Mouse (Mus musculus): ENCODE data around the gene Car11.

Gene Car11

DNA sequence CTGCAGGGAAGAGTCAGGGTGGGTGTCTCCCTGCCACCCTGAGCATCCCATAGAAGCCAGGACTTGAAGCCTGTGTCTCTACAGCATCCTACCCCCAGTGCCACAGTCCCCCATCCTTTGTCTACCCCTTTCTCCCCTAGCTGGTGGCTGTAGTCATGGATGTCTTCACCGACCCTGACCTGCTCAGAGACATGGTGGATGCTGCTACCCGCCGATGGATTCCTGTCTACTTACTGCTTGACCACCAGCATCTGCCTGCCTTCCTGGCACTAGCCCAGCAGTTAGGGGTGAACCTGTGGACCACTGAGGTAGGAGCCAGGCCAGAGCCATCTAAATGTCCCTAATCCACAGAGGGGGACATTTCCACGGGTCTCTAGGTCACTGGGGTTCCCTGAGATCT, 23.7 kb downstream of the Car11 start:
- no peak for ATAC-seq (ENCODE audit: low TSS enrichment)

GRCm38 (mm10) chr7:45723781-45724180, 24.1 kb downstream of the Car11 start:
- no peak for ATAC-seq (ENCODE audit: low TSS enrichment)

DNA sequence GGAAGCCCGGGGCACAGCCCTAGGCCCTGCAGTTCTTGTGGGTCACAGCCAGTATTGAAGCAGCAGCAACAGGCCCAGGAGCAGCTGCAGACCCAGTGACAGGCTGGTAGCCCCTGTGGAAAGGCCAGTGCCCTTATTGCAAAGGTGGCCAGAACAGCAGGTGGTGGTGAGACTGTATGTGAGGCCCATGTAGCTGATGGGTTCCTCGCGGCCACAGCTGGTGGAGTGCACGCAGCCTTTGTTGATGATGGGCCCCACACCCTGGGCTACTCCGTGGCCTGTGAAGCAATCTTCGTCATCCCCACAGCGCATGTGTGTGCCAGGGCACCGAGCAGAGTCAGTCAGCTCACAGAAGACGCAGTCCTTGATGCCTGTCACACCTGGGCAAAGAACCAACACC, 25.5 kb downstream of the Car11 start:
- ATAC-seq (ENCODE audit: low TSS enrichment): no peak

DNA sequence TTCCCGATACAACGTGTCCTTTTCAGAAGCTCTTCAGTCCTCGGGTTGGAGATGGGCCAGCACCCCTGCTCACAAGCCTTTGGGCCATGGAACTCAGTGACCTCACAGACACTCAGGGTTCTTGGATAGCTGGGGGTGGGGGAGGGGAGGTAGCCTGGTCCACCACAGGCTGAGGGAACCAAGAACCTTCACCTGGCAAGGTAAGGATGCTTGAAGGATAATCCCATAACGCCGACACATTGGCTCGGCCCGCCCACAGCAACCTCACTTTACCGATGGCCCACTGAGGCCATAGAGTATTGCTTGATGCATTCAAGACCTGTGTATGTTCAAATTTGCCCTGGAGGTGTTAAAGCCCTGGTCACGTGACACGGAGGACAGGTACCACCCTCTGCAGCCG, 26.1 kb downstream of the Car11 start, which contains the start of gene Spaca4:
Spaca4 (minus strand) TSS at position 101 of the 400 bp plus-strand sequence.
- no peak for ATAC-seq (ENCODE audit: low TSS enrichment)

- ATAC-seq (ENCODE audit: low TSS enrichment): no peak
Observed at GRCm38 (mm10) chr7:45726419-45726818, 26.8 kb downstream of the Car11 start.

DNA sequence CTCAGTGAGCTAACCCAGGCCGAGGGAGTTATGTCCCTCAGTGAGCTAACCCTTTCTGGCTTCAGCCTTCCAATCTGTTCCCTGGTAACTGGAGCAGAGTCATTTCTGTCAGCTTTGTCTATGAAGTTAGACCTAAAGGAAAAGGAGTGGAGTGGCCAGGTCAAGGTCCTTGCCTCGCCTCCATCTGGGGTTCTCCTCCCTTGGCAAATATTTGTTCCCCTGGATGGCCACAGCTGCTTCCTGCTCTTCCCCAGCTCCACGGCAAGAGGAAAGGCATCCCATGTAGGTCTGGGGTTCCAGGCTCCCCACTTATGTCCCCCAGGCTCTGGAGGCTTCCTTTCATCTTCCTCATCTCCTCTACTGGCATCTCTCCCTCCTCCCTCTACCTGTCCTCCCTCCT, 28.0 kb downstream of the Car11 start:
- no peak for ATAC-seq (ENCODE audit: low TSS enrichment)

- no peak for ATAC-seq (ENCODE audit: low TSS enrichment)
Observed at GRCm38 (mm10) chr7:45730727-45731431, 31.2 kb downstream of the Car11 start.

DNA sequence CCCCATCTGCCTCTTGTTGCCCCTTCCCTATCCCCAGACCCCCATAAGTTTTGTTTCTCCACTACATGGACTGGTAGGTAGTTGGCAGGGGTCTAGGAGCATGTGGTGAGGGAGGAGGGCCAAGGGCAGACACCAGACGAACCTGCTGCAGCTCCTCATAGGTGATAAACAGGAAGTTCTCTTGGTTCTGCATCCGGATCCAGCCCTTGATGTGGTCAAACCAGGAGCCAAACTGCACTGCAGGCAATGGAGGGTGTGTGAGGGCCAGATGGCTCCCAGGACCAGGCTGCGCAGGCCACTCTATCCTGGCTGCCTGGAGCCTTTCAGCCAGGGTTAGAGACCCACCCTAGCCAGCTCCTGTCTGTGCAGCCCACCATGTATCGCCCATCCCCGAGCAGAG, 33.8 kb downstream of the Car11 start:
- ATAC-seq (ENCODE audit: low TSS enrichment): no peak

DNA sequence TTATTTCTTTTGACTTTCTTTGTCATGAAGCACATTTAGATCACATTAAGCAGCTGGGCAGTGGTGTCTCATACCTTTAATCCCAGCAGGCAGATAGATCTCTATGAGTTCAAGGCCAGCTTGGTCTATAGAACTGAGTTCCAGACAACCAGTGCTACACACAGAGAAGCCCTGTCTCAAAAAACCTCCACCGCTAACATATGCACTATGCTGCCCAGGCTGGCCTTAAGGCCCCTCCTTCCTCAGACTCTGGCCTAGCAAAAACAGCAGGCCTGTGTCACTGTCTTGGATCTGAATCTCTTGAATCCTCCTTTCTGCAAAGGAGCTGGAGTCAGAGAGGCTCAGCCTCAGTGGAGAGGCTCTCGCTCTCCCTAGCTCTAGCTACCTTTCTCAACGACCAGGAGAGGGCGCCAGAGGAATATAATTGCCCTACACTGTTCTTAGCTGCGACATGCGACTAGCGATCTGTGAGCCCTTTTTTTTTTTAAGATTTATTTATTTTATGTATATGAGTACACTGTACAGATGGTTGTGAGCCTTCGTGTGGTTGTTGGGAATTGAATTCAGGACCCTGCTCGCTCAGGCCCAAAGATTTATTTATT, 39.6 kb downstream of the Car11 start:
- peak; percentile 58; the same call in 1 of the 2 replicates for ATAC-seq (ENCODE audit: low TSS enrichment)

DNA sequence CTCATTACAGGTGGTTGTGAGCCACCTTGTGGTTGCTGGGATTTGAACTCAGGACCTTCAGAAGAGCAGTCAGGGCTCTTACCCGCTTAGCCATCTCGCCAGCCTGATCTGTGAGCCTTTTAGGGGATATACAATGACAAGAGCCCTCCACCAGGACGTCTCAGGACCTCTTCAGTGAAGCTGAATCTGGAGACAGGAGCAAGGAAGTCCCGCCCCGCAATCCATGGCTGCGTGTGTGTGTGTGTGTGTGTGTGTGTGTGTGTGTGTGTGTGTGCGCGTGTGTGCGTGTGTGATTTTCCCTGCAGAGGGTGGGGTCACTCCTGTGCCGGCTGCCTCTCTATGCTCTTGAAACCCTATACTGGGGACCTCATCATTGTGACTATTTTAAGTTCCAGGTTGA, 40.2 kb downstream of the Car11 start:
- no peak for ATAC-seq (ENCODE audit: low TSS enrichment)

DNA sequence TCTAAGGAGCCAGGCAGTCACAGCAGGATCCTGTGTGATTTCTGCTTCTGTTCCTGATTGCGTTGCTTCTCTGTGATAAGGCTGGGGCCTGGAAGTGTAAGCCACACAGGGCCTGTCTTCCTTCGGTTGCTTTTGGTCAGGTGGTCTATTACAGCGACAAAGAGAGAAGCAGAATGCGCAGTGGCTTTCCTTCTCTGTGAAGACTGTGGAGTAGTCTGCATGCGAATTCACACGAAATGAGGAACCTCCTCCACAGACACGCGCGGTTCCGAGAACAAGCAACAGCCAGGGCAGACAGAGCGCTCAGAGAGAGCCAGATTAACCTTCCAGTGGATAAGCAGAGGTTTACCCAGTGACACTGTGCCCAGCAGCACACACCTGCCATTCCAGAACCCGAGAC, 41.7 kb downstream of the Car11 start:
- ATAC-seq (ENCODE audit: low TSS enrichment): peak; percentile 41; the same call in 1 of the 2 replicates

- peak; percentile 83 for ATAC-seq (ENCODE audit: low TSS enrichment)
Observed at GRCm38 (mm10) chr7:45741777-45742176, 42.1 kb downstream of the Car11 start.

- ATAC-seq (ENCODE audit: low TSS enrichment): peak; percentile 66
Observed at GRCm38 (mm10) chr7:45742338-45742737, 42.7 kb downstream of the Car11 start.

- ATAC-seq (ENCODE audit: low TSS enrichment): peak; percentile 50; the same call in 1 of the 2 replicates
Observed at GRCm38 (mm10) chr7:45744387-45744786, 44.7 kb downstream of the Car11 start.

- ATAC-seq (ENCODE audit: low TSS enrichment): no peak
Observed at GRCm38 (mm10) chr7:45746518-45746917, 46.9 kb downstream of the Car11 start.

- no peak for ATAC-seq (ENCODE audit: low TSS enrichment)
Observed at GRCm38 (mm10) chr7:45747450-45747849, 47.8 kb downstream of the Car11 start.

DNA sequence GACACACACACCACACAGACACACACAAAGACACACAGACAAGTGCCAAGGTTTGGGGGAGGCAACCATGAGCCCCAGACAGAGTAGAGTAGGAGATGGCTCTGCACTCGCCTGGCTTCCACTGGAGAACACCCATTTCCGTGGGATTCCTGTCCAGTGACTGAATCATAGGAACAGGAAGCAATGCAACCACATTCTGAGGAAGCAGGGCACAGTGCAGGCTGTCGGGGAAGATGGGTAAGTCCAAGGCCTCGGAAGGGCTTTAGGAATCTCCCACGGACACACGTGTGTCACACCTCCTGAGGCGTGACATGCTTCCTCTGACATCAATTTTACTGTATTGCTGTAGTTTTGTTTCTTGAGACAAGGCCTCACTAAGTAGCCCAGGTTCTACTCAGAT, 48.5 kb downstream of the Car11 start:
- ATAC-seq (ENCODE audit: low TSS enrichment): no peak

DNA sequence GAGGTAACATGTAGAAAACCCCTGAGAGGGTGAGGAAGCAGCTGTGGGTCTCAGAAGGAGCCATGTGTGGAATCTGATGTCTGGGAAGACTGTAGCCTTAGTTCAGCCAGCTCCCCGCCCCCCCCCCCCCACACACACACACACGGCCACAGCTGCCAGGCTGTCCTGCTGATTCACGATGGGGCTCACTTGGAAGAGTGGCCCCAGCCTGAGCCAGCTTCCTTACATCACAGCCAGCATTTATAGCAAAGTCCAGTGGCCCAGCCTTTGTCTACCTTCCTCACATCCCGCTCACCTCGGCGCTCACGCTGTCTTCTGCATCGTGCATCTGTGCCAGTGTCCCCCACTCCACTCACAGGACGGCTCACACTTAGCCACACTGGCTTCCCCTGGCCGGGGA, 49.8 kb downstream of the Car11 start:
- ATAC-seq (ENCODE audit: low TSS enrichment): peak; percentile 62; the same call in 1 of the 2 replicates

DNA sequence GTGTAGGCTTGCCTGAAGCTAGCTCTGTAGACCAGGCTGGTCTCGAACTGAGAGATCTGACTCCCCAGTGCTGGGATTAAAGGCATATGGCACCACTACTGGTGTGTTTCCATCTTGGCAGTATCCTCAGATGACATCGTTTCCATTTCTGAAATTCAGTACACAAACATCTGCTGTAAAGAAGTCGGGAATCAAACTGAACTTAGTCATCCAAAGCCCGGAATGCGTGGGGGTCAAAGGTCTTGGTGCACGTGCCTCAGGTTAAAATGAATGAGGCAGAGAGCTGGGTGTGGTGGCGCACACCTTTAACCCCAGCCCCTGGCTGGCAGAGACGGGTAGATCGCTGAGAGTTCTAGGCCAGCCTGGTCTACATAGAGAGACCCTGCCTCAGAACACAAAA, 50.5 kb downstream of the Car11 start:
- ATAC-seq (ENCODE audit: low TSS enrichment): no peak

Measured in frontal cortex, adult (tissue).